Mouse (Mus musculus): ENCODE measurements around the gene Gm14496.

Gm14496 gene

GRCm38 (mm10) chr2:181990829-181991228, at the start of gene Gm14496:
Gene Gm14496, plus strand, starts transcription at chr2:181991129.
- 76% methylated on average over 3 of the region's 3 CpGs for WGBS

GRCm38 (mm10) chr2:181952747-181953680, 37.9 kb upstream of the Gm14496 start:
- WGBS = 21% methylated on average over 21 of the region's 21 CpGs

GRCm38 (mm10) chr2:181968395-181968794, 22.5 kb upstream of the Gm14496 start:
- 80% methylated on average over 7 of the region's 7 CpGs for WGBS

GRCm38 (mm10) chr2:181969187-181969586, 21.7 kb upstream of the Gm14496 start:
- WGBS = 99% methylated on average over 2 of the region's 2 CpGs

GRCm38 (mm10) chr2:181981969-181982368, 9.0 kb upstream of the Gm14496 start:
- 70% methylated on average over 7 of the region's 7 CpGs for WGBS
